Mouse (Mus musculus) megakaryocyte-erythroid progenitor cell, adult 5-6 weeks (primary cell): ENCODE data around the gene Efcab10. TPM values are rescaled to one million over a fixed set of nuclear protein-coding genes. Genes with fewer than 3 reads are reported as not detected.

Experiments
- ATAC-seq: replicated peaks from 2 replicates; pipeline ENCODE4 v1.8.0; 2016; ENCODE audit warnings: mild to moderate bottlenecking, inconsistent platforms; ENCODE audit not compliant: severe bottlenecking, poor library complexity, low FRiP score, low TSS enrichment
- total RNA-seq, 2 experiments: library from RNA; stranded (forward) in 1 of 2; stranded (reverse) in 1 of 2; fragments of 200-1000, 215-1000 nt in 1 of 2; fragments of >200 nt in 1 of 2; fragmentation: Nextera tagmentation in 1 of 2; gene quantifications; 2 replicates each; pipeline ENCODE4 v1.2.3; 2014 to 2017

The Efcab10 gene
- total RNA-seq, 2 experiments from 2014 or later: not detected

- ATAC-seq: 0 out of 2 replicates have a peak, but pooled peaks have one; percentile 65
These were observed 17.0 kb downstream of the Efcab10 start for GRCm38 (mm10) chr12:33411580-33412151.

GRCm38 (mm10) chr12:33424329-33424728 is 29.7 kb downstream of the Efcab10 start:
- ATAC-seq: peak; percentile 85

GRCm38 (mm10) chr12:33427293-33427692 is 32.6 kb downstream of the Efcab10 start:
- ATAC-seq: no peak

- no peak for ATAC-seq
These were observed 33.1 kb downstream of the Efcab10 start for GRCm38 (mm10) chr12:33427726-33428125.

- peak; percentile 82 for ATAC-seq
These were observed 34.9 kb downstream of the Efcab10 start, which contains the start of gene Twistnb for GRCm38 (mm10) chr12:33429387-33430160. Gene Twistnb (plus strand): TSS chr12:33429635.

GRCm38 (mm10) chr12:33433812-33434211 is 39.2 kb downstream of the Efcab10 start:
- ATAC-seq: no peak

GRCm38 (mm10) chr12:33434758-33435157 is 40.1 kb downstream of the Efcab10 start:
- peak; percentile 39 for ATAC-seq

Other genes with a start within 250 kb of the Efcab10 start
- 116 and 120 TPM in 2 replicates for gene Atxn7l1, start 247.2 kb upstream of the Efcab10 start, total RNA-seq (2014; fragmentation: Nextera tagmentation)
- gene Atxn7l1, start 247.2 kb upstream of the Efcab10 start, total RNA-seq (2017): 29.5 and 49.3 TPM in 2 replicates
- 35.5 and 39.4 TPM in 2 replicates for gene Twistnb, start 34.8 kb downstream of the Efcab10 start, total RNA-seq (2014; fragmentation: Nextera tagmentation)
- 82.0 and 113 TPM in 2 replicates for gene Twistnb, start 34.8 kb downstream of the Efcab10 start, total RNA-seq (2017)